Mouse (Mus musculus) limb, embryonic 15.5 days (tissue): ENCODE measurements around the gene Slc9a9. TPM values are rescaled to one million over a fixed set of nuclear protein-coding genes. Genes with fewer than 3 reads are reported as not detected.

Experiments used
- ATAC-seq: fragments of 200-750 bp; cut with Nextera tagmentation; 2 replicates; pipeline ENCODE4 v1.8.0; 2017; ENCODE audit warnings: low read depth, moderate TSS enrichment; ENCODE audit not compliant: insufficient number of reproducible peaks, low FRiP score, low TSS enrichment
- H3K27ac ChIP-seq: fragments of 300-500 bp; sonication (generic); 2 replicates; pipeline ENCODE4 v1.5.1; 2015; ENCODE audit warnings: moderate library complexity, mild to moderate bottlenecking, inconsistent platforms
- H3K27me3 ChIP-seq: fragments of 300-500 bp; sonication (generic); 2 replicates; pipeline ENCODE4 v1.6.1; 2015; ENCODE audit warnings: inconsistent platforms
- H3K36me3 ChIP-seq: fragments of 300-500 bp; sonication (generic); 2 replicates; pipeline ENCODE4 v1.6.1; 2015; ENCODE audit warnings: inconsistent platforms
- H3K4me1 ChIP-seq: fragments of 300-500 bp; sonication (generic); 2 replicates; pipeline ENCODE4 v1.6.1; 2015; ENCODE audit warnings: inconsistent platforms
- H3K4me2 ChIP-seq: fragments of 300-500 bp; sonication (generic); 2 replicates; pipeline ENCODE4 v1.6.1; 2015; ENCODE audit warnings: mild to moderate bottlenecking, inconsistent platforms
- H3K4me3 ChIP-seq: fragments of 300-500 bp; sonication (generic); 2 replicates; pipeline ENCODE4 v1.5.1; 2015; ENCODE audit warnings: mild to moderate bottlenecking, inconsistent platforms
- H3K9ac ChIP-seq: fragments of 300-500 bp; sonication (generic); 2 replicates; pipeline ENCODE4 v1.6.1; 2015; ENCODE audit warnings: inconsistent platforms
- H3K9me3 ChIP-seq: fragments of 300-500 bp; sonication (generic); 2 replicates; pipeline ENCODE4 v1.6.1; 2016; ENCODE audit warnings: inconsistent platforms
- WGBS: fragments of 180-500 bp; shearing (Covaris S2); methylation state at CpG from one replicate; pipeline ENCODE4 v1.1.7; 2015; 5-methylcytosine and 5-hydroxymethylcytosine counted together
- polyA plus RNA-seq: library from polyadenylated mRNA; unstranded; fragments of >200 nt; fragmentation: Nextera tagmentation; extraction: Ambion mirVana; gene quantifications from 2 replicates; pipeline ENCODE4 v1.2.1, GENCODE M21; 2015

The Slc9a9 gene
- polyA plus RNA-seq, 1 experiment from 2014 or later: 6.1 TPM

DNA sequence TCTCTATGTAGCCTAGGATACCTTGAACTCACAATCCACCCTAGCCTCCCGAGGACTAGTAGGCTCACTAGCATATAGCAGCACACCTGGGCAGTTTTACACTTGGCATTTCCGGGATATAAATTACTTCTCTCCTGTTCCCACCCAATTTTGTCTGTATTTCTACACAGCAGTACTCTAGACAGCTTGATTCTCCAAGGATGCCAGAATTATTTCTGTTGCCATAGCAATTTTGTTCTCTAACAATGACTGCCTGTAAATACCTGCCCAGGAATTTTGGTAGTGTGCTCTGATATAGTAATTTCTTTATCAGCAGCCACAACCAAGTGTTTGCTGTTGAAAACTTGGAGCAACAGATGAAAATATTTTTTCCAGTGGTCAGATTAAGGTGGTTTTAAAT is 16.7 kb downstream of the Slc9a9 start:
- Histone ChIP-seq H3K27ac (no peak overlapping the region), H3K9me3 (no peaks in the 10 kb centered on the region), H3K4me3 (no peak overlapping the region), H3K36me3 (no peaks in the 10 kb centered on the region), H3K4me1 (0 out of 2 replicates have a peak, but pooled peaks cover under 1% of the 10 kb centered on the region), H3K27me3 (no peaks in the 10 kb centered on the region), H3K9ac (no peak overlapping the region), H3K4me2 (no peak overlapping the region)
- 64% methylated on average over 2 of the region's 2 CpGs for WGBS
- ATAC-seq: no peak

- H3K4me3 ChIP-seq: no peak overlapping the region
- no peaks in the 10 kb centered on the region for H3K36me3 ChIP-seq
- no peak overlapping the region for H3K27ac ChIP-seq
- 0 out of 2 replicates have a peak, but pooled peaks cover 5% of the 10 kb centered on the region for H3K4me1 ChIP-seq
- 96% methylated on average over 1 of the region's 1 CpGs for WGBS
- no peak overlapping the region for H3K9ac ChIP-seq
- no peak for ATAC-seq
- no peaks in the 10 kb centered on the region for H3K9me3 ChIP-seq
- H3K27me3 ChIP-seq: no peaks in the 10 kb centered on the region
- H3K4me2 ChIP-seq: no peak overlapping the region
These were observed 17.6 kb downstream of the Slc9a9 start for GRCm38 (mm10) chr9:94687203-94687859.

- 30% methylated on average over 10 of the region's 10 CpGs for WGBS
- no peak overlapping the region for H3K4me2 ChIP-seq
- ATAC-seq: no peak
- H3K4me3 ChIP-seq: no peak overlapping the region
- H3K9ac ChIP-seq: no peak overlapping the region
- H3K27ac ChIP-seq: no peak overlapping the region
- 0 out of 2 replicates have a peak, but pooled peaks cover 5% of the 10 kb centered on the region for H3K4me1 ChIP-seq
- no peaks in the 10 kb centered on the region for H3K27me3 ChIP-seq
- H3K36me3 ChIP-seq: no peaks in the 10 kb centered on the region
- H3K9me3 ChIP-seq: no peaks in the 10 kb centered on the region
These were observed 21.8 kb downstream of the Slc9a9 start for GRCm38 (mm10) chr9:94691311-94692087.

DNA sequence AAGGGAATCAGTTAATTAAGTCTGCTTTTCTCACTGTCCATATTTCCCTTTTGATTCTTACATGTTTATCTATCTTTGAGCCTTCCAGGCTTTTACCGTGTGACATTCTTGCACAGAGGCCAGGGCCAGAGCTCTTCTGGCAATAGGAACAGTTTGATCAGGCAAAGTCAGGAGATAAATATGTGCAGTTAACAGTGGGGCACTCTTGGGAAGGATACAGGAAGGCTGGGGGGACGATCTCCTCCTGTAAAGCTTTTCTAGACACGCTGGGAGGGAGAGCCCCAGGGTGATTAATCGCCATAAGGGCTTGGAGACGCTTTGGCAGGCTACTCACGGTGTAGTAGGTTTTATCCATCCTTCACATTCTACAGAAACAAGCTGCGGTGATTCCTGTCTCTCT is 22.4 kb downstream of the Slc9a9 start:
- H3K9me3 ChIP-seq: no peaks in the 10 kb centered on the region
- H3K27ac ChIP-seq: no peak overlapping the region
- H3K9ac ChIP-seq: no peak overlapping the region
- 0 out of 2 replicates have a peak, but pooled peaks cover 5% of the 10 kb centered on the region for H3K4me1 ChIP-seq
- H3K4me2 ChIP-seq: no peak overlapping the region
- no peaks in the 10 kb centered on the region for H3K27me3 ChIP-seq
- 26% methylated on average over 7 of the region's 7 CpGs for WGBS
- no peaks in the 10 kb centered on the region for H3K36me3 ChIP-seq
- no peak overlapping the region for H3K4me3 ChIP-seq
- no peak for ATAC-seq

DNA sequence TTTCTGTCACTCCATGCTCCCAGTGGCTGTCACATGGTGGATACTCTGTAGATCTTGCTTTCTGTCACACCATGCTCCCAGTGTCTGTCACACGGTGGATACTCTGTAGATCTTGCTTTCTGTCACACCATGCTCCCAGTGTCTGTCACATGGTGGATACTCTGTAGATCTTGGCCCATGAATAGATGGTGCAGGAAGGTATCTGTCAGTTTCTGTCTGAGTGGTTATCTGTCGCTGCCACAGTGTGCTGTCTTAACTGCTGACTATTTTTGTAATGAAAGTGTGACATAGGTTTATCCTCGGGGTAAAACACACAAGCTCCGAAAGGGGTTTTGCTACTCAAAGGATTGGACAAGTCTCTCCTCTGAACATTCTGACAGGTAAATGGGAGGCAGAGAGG is 24.5 kb downstream of the Slc9a9 start:
- H3K36me3 ChIP-seq: no peaks in the 10 kb centered on the region
- 88% methylated on average over 4 of the region's 4 CpGs for WGBS
- H3K27ac ChIP-seq: no peak overlapping the region
- H3K4me2 ChIP-seq: no peak overlapping the region
- H3K4me3 ChIP-seq: no peak overlapping the region
- no peak for ATAC-seq
- H3K4me1 ChIP-seq: 0 out of 2 replicates have a peak, but pooled peaks cover 5% of the 10 kb centered on the region
- H3K9ac ChIP-seq: no peak overlapping the region
- no peaks in the 10 kb centered on the region for H3K27me3 ChIP-seq
- no peaks in the 10 kb centered on the region for H3K9me3 ChIP-seq

DNA sequence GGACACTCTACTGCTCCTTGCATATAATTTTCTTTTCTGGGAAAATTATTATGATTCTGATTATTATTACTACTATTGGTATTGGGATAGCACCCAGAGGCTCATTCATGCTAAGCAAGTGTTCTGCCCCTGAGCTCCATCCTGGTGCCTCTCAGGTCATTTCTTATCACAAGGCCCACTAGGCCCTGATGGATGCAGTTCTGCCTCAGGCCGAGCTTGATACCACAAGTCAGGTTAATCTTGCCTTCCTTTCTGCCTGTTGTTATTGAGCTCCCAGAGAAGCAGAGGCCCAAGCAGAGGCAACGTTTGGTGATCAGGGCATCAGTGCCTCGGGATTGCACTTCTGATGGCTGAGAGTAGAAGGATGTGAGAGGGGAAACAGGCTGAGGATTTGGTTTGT is 25.3 kb downstream of the Slc9a9 start:
- WGBS: 76% methylated on average over 3 of the region's 3 CpGs

GRCm38 (mm10) chr9:94696539-94697079 is 26.9 kb downstream of the Slc9a9 start:
- H3K27ac ChIP-seq: no peak overlapping the region
- 67% methylated on average over 9 of the region's 9 CpGs for WGBS
- H3K27me3 ChIP-seq: no peaks in the 10 kb centered on the region

More for the DNA sequence above, 25.3 kb downstream of the Slc9a9 start:
- no peaks in the 10 kb centered on the region for H3K9me3 ChIP-seq
- H3K9ac ChIP-seq: no peak overlapping the region
- H3K4me1 ChIP-seq: 0 out of 2 replicates have a peak, but pooled peaks cover 5% of the 10 kb centered on the region
- H3K4me2 ChIP-seq: no peak overlapping the region
- no peaks in the 10 kb centered on the region for H3K36me3 ChIP-seq
- no peak overlapping the region for H3K4me3 ChIP-seq
- no peak for ATAC-seq
- no peak overlapping the region for H3K27ac ChIP-seq
- no peaks in the 10 kb centered on the region for H3K27me3 ChIP-seq

DNA sequence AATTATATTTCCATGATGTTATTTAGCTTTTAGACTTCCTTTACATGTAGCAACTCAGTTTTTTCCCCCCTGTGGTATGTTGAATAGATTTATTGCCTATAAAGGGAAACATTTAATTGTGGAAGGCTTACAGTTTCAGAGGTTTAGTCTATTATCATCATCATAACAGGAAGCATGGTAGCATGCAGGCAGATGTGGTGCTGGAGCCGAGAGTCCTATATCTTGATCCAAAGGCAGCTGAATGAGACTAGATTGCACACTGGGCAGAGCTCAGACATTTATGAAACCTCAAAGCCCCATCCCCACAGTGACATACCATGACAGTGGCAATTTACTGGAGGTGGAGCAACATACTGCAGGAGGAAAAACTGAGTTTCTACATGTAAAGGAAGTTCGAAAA is 28.5 kb downstream of the Slc9a9 start:
- WGBS: 67% methylated on average over 2 of the region's 2 CpGs

More at GRCm38 (mm10) chr9:94696539-94697079, 26.9 kb downstream of the Slc9a9 start:
- Histone ChIP-seq H3K4me1 (0 out of 2 replicates have a peak, but pooled peaks cover 2% of the 10 kb centered on the region), H3K9me3 (no peaks in the 10 kb centered on the region), H3K9ac (no peak overlapping the region), H3K4me3 (no peak overlapping the region), H3K36me3 (no peaks in the 10 kb centered on the region), H3K4me2 (no peak overlapping the region)
- no peak for ATAC-seq

DNA sequence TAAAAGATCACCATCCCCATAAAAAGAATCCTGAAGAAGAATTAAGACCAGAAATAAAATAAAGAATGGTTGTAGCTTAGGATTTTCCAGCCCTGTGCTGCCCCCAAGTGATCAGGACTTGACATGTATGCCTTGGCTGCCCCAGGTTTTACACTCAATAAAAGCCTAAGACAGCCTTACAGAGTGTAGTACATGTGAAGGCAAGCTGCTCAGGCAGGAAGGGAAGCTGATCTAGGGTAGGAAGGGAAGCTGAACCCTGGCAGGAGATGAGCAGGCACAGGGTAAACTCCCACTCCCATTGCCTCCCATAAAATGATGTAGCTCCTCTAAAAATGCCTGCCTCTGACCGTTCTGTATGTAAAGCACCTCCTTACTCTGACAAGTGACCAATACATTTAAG is 30.8 kb downstream of the Slc9a9 start:
- Histone ChIP-seq H3K4me1 (no peaks in the 10 kb centered on the region), H3K36me3 (no peaks in the 10 kb centered on the region), H3K27ac (no peak overlapping the region), H3K4me3 (no peak overlapping the region), H3K9me3 (no peaks in the 10 kb centered on the region), H3K4me2 (no peak overlapping the region), H3K27me3 (no peaks in the 10 kb centered on the region), H3K9ac (no peak overlapping the region)
- ATAC-seq: no peak
- 71% methylated on average over 1 of the region's 1 CpGs for WGBS

More for the DNA sequence above, 28.5 kb downstream of the Slc9a9 start:
- no peak overlapping the region for H3K9ac ChIP-seq
- no peaks in the 10 kb centered on the region for H3K4me1 ChIP-seq
- H3K4me2 ChIP-seq: no peak overlapping the region
- H3K36me3 ChIP-seq: no peaks in the 10 kb centered on the region
- no peaks in the 10 kb centered on the region for H3K9me3 ChIP-seq
- H3K27me3 ChIP-seq: no peaks in the 10 kb centered on the region
- no peak overlapping the region for H3K27ac ChIP-seq
- no peak for ATAC-seq
- no peak overlapping the region for H3K4me3 ChIP-seq

- H3K27ac ChIP-seq: no peak overlapping the region
- H3K4me3 ChIP-seq: no peak overlapping the region
- H3K9me3 ChIP-seq: no peaks in the 10 kb centered on the region
- no peak overlapping the region for H3K9ac ChIP-seq
- 50% methylated on average over 6 of the region's 6 CpGs for WGBS
- H3K4me2 ChIP-seq: no peak overlapping the region
- no peaks in the 10 kb centered on the region for H3K27me3 ChIP-seq
- ATAC-seq: no peak
- H3K4me1 ChIP-seq: no peaks in the 10 kb centered on the region
- H3K36me3 ChIP-seq: no peaks in the 10 kb centered on the region
These were observed 31.6 kb downstream of the Slc9a9 start for GRCm38 (mm10) chr9:94701193-94701869.

GRCm38 (mm10) chr9:94701965-94702634 is 32.4 kb downstream of the Slc9a9 start:
- H3K4me3 ChIP-seq: no peak overlapping the region
- no peak for ATAC-seq
- no peaks in the 10 kb centered on the region for H3K27me3 ChIP-seq
- WGBS: 49% methylated on average over 10 of the region's 10 CpGs
- no peak overlapping the region for H3K4me2 ChIP-seq
- H3K9me3 ChIP-seq: no peaks in the 10 kb centered on the region
- H3K36me3 ChIP-seq: no peaks in the 10 kb centered on the region
- no peaks in the 10 kb centered on the region for H3K4me1 ChIP-seq
- no peak overlapping the region for H3K9ac ChIP-seq
- H3K27ac ChIP-seq: no peak overlapping the region
